In genomic region chr6:55377461-55377860, GRCm38 (mm10) we compare ENCODE assay signal across 27 mouse cellular contexts. TPM values are rescaled to one million over a fixed set of nuclear protein-coding genes. Genes with fewer than 3 reads are reported as not detected.
DNase-seq lines count a peak whose midpoint lies in the region; ATAC-seq and TF ChIP-seq lines count a peak whose summit lies in the region.
"Had no signal": no experiment of that assay in that cellular context is flagged by ENCODE, and none has a peak within 500 bp of the region (broad histone marks: within the 10 kb centered on the region; RNA-seq: fewer than 3 reads in every experiment).

No protein-coding gene starts in this region.

- intact Hi-C loops in heart, postnatal 10 days (cut with DNase I) = no loop called here

- peaks cover 68% of the 10 kb centered on the region for H3K27me3 ChIP-seq in heart, embryonic 10.5 days (ENCODE audit: insufficient read depth, poor library complexity, severe bottlenecking)
- no peaks in the 10 kb centered on the region for H3K27me3 ChIP-seq in intestine, embryonic 14.5 days (replicated peaks; ENCODE audit: control insufficient read depth, insufficient read depth, low read length)
- no peaks in the 10 kb centered on the region for H3K27me3 ChIP-seq in intestine, embryonic 16.5 days (replicated peaks; ENCODE audit: control insufficient read depth, insufficient read depth, low read length)
- no peaks in the 10 kb centered on the region for H3K27me3 ChIP-seq in hindbrain, postnatal 0 days (ENCODE audit: insufficient read depth, low read length)
- H3K27me3 ChIP-seq: embryonic facial prominence, embryonic 12.5 days; Patski had no signal

- H3K4me2 ChIP-seq in intestine, embryonic 14.5 days (ENCODE audit: low read length) = no peak overlapping the region
- H3K4me2 ChIP-seq in intestine, embryonic 16.5 days (ENCODE audit: low read depth, low read length) = no peak overlapping the region
- no peak overlapping the region for H3K4me2 ChIP-seq in hindbrain, postnatal 0 days (ENCODE audit: low read depth, low read length)
- H3K4me2 ChIP-seq: embryonic facial prominence, embryonic 12.5 days; forebrain, embryonic 13.5 days had no signal

- H3K4me3 ChIP-seq in heart, embryonic 10.5 days = no peak overlapping the region
- no peak overlapping the region for H3K4me3 ChIP-seq in intestine, embryonic 14.5 days (ENCODE audit: low read depth, low read length)
- H3K4me3 ChIP-seq in intestine, embryonic 16.5 days (ENCODE audit: low read length) = no peak overlapping the region
- no peak overlapping the region for H3K4me3 ChIP-seq in hindbrain, postnatal 0 days (ENCODE audit: low read length)
- H3K4me3 ChIP-seq: embryonic facial prominence, embryonic 10.5 days; embryonic facial prominence, embryonic 12.5 days; forebrain, embryonic 13.5 days had no signal

- no peaks in the 10 kb centered on the region for H3K4me1 ChIP-seq in heart, embryonic 10.5 days
- H3K4me1 ChIP-seq in intestine, embryonic 14.5 days (replicated peaks; ENCODE audit: control insufficient read depth, insufficient read depth, low read length) = 0 out of 2 replicates have a peak, but pooled peaks cover 3% of the 10 kb centered on the region
- peaks cover 10% of the 10 kb centered on the region; the same call in 1 of the 2 replicates for H3K4me1 ChIP-seq in intestine, embryonic 16.5 days (ENCODE audit: control insufficient read depth, insufficient read depth, low read length)
- H3K4me1 ChIP-seq in hindbrain, postnatal 0 days (ENCODE audit: insufficient read depth, low read length) = no peaks in the 10 kb centered on the region
- H3K4me1 ChIP-seq: embryonic facial prominence, embryonic 12.5 days had no signal

- ATAC-seq in intestine, embryonic 14.5 days (replicated peaks; ENCODE audit: low FRiP score, low TSS enrichment, low read depth) = peak; percentile 76
- peak; percentile 65 for ATAC-seq in intestine, embryonic 16.5 days
- ATAC-seq in hindbrain, postnatal 0 days = no peak
- ATAC-seq: activated CD4-positive, CD25-positive, alpha-beta regulatory T cell, adult 4 months; CD4-positive, CD25-positive, alpha-beta regulatory T cell, adult 4 months; forebrain, embryonic 13.5 days; Patski had no signal

- DNase-seq in heart, embryonic 10.5 days (ENCODE audit: low spot score) = peak; percentile 54
- DNase-seq in heart, postnatal 10 days = no peak
- DNase-seq in intestine, embryonic 14.5 days (ENCODE audit: low spot score) = no peak
- peak; percentile 55 for DNase-seq in yolk sac, embryonic 10.5 days (ENCODE audit: low spot score)
- DNase-seq in hindbrain, postnatal 0 days (ENCODE audit: low spot score) = no peak
- DNase-seq in frontal cortex, postnatal 36 days (ENCODE audit: low spot score in 2 of 2) = no peak
- DNase-seq: adrenal gland, adult 8-10 months; adrenal gland, postnatal 14 days; adrenal gland, postnatal 36 days; B cell, adult 2 months; cerebellum, adult 11-12 months; cerebellum, adult 2 months; cerebellum, adult 9-10 months; cerebellum, postnatal 10 days; cerebellum, postnatal 25 days had no signal

- H3K27ac ChIP-seq in heart, embryonic 10.5 days = no peak overlapping the region
- no peak overlapping the region for H3K27ac ChIP-seq in intestine, embryonic 14.5 days (ENCODE audit: low read depth)
- no peak overlapping the region for H3K27ac ChIP-seq in intestine, embryonic 16.5 days (ENCODE audit: low read length)
- H3K27ac ChIP-seq in hindbrain, postnatal 0 days = no peak overlapping the region
- H3K27ac ChIP-seq: embryonic facial prominence, embryonic 10.5 days; embryonic facial prominence, embryonic 12.5 days; forebrain, embryonic 13.5 days had no signal

- WGBS in heart, embryonic 10.5 days = 80% methylated on average over 4 of the region's 4 CpGs
- 60% methylated on average over 4 of the region's 4 CpGs for whole genome bisulfite sequencing in intestine, embryonic 14.5 days
- 59% methylated on average over 4 of the region's 4 CpGs for WGBS in intestine, embryonic 16.5 days
- WGBS in hindbrain, postnatal 0 days = 90% methylated on average over 4 of the region's 4 CpGs

- H3K9ac ChIP-seq in intestine, embryonic 14.5 days (ENCODE audit: low read length) = no peak overlapping the region
- no peak overlapping the region for H3K9ac ChIP-seq in intestine, embryonic 16.5 days (ENCODE audit: low read depth, low read length)
- H3K9ac ChIP-seq in hindbrain, postnatal 0 days (replicated peaks; ENCODE audit: low read length) = no peak overlapping the region
- H3K9ac ChIP-seq: embryonic facial prominence, embryonic 12.5 days; forebrain, embryonic 13.5 days had no signal

- no peaks in the 10 kb centered on the region for H3K36me3 ChIP-seq in heart, embryonic 10.5 days
- no peaks in the 10 kb centered on the region for H3K36me3 ChIP-seq in intestine, embryonic 14.5 days (ENCODE audit: control insufficient read depth, insufficient read depth, low read length)
- H3K36me3 ChIP-seq in intestine, embryonic 16.5 days (ENCODE audit: control insufficient read depth, insufficient read depth, low read length) = no peaks in the 10 kb centered on the region
- H3K36me3 ChIP-seq in hindbrain, postnatal 0 days (ENCODE audit: insufficient read depth, low read length) = no peaks in the 10 kb centered on the region
- H3K36me3 ChIP-seq: embryonic facial prominence, embryonic 10.5 days; embryonic facial prominence, embryonic 12.5 days; G1E had no signal

- no peaks in the 10 kb centered on the region for H3K9me3 ChIP-seq in heart, embryonic 10.5 days
- no peaks in the 10 kb centered on the region for H3K9me3 ChIP-seq in intestine, embryonic 14.5 days (ENCODE audit: control insufficient read depth, low read length)
- no peaks in the 10 kb centered on the region for H3K9me3 ChIP-seq in intestine, embryonic 16.5 days (ENCODE audit: control insufficient read depth, low read length)
- H3K9me3 ChIP-seq in hindbrain, postnatal 0 days (ENCODE audit: low read length) = no peaks in the 10 kb centered on the region
- H3K9me3 ChIP-seq: embryonic facial prominence, embryonic 10.5 days; embryonic facial prominence, embryonic 12.5 days; forebrain, embryonic 13.5 days; G1E had no signal

- no peak for TF ChIP-seq CTCF in hindbrain, postnatal 0 days (IDR thresholded peaks at IDR 0.05; ENCODE audit: low read depth)

RNA-seq across cellular contexts. Expression of gene Ghrhr, which starts 1.4 kb away (rescaled TPM):
- polyA plus RNA-seq in heart, embryonic 10.5 days (2016; fragmentation: Nextera tagmentation; extraction: Ambion mirVana) = not detected in 2 replicates
- total RNA-seq in heart, postnatal 10 days (2021) = not detected
- 0.18 and 0.22 TPM in 2 replicates for polyA plus RNA-seq in intestine, embryonic 14.5 days (2014; fragmentation: Nextera tagmentation; extraction: Ambion mirVana)
- polyA plus RNA-seq in intestine, embryonic 16.5 days (2015; fragmentation: Nextera tagmentation; extraction: Ambion mirVana) = 0.32 and 0.46 TPM in 2 replicates
- not detected in 2 replicates for total RNA-seq in hindbrain, postnatal 0 days (2014; rRNA removed)
- not detected in 2 replicates for polyA plus RNA-seq in hindbrain, postnatal 0 days (2015; fragmentation: Nextera tagmentation; extraction: Ambion mirVana)
- total RNA-seq: adrenal gland, adult 18-20 months; adrenal gland, adult 8-10 months; adrenal gland, postnatal 14 days; adrenal gland, postnatal 36 days; CH12.LX had no signal
- polyA plus RNA-seq: activated CD4-positive, CD25-positive, alpha-beta regulatory T cell, adult 4 months; CD4-positive, CD25-positive, alpha-beta regulatory T cell, adult 4 months; cerebellum, adult 2 months; embryonic facial prominence, embryonic 10.5 days; embryonic facial prominence, embryonic 12.5 days; embryonic facial prominence, embryonic 14.5 days; forebrain, embryonic 11.5 days; forebrain, embryonic 13.5 days; G1E had no signal

RNA-seq across cellular contexts. Expression of gene Aqp1, which starts 41.2 kb away (rescaled TPM):
- polyA plus RNA-seq in heart, embryonic 10.5 days (2016; fragmentation: Nextera tagmentation; extraction: Ambion mirVana) = 5.1 and 8.3 TPM in 2 replicates
- 100 to 1,000 TPM; 195 to 252 TPM for total RNA-seq in heart, postnatal 10 days (2021)
- 1.9 and 2.2 TPM in 2 replicates for polyA plus RNA-seq in intestine, embryonic 14.5 days (2014; fragmentation: Nextera tagmentation; extraction: Ambion mirVana)
- polyA plus RNA-seq in intestine, embryonic 16.5 days (2015; fragmentation: Nextera tagmentation; extraction: Ambion mirVana) = 21.8 and 23.2 TPM in 2 replicates
- total RNA-seq in hindbrain, postnatal 0 days (2014; rRNA removed) = 17.0 and 32.6 TPM in 2 replicates
- 19.5 and 21.7 TPM in 2 replicates for polyA plus RNA-seq in hindbrain, postnatal 0 days (2015; fragmentation: Nextera tagmentation; extraction: Ambion mirVana)
- total RNA-seq: CH12.LX had no signal
- polyA plus RNA-seq: CD4-positive, CD25-positive, alpha-beta regulatory T cell, adult 4 months; G1E had no signal

Comparison
In these comparisons a context has a peak if more than half of its experiments do, and no peak if none do; other contexts are left out.
1. DNase-seq: peak in heart, embryonic 10.5 days (single experiment) and yolk sac, embryonic 10.5 days (single experiment); none in heart, postnatal 10 days (0 of 2), intestine, embryonic 14.5 days (single experiment), hindbrain, postnatal 0 days (single experiment) and frontal cortex, postnatal 36 days (0 of 2).